Mouse (Mus musculus): ENCODE measurements around the gene Cd276. TPM values are rescaled to one million over a fixed set of nuclear protein-coding genes. Genes with fewer than 3 reads are reported as not detected.
"Not testable (repeated sequence)": the region's sequence is repeated elsewhere in the genome, so short reads cannot be mapped to it uniquely, and the experiment has no call there.

Gene Cd276
- polyA plus RNA-seq, 1 experiment from 2014 or later = 24.5 TPM

- H3K36me3 ChIP-seq (ENCODE audit: control insufficient read depth, insufficient read depth); H3K9me3 ChIP-seq (replicated peaks; ENCODE audit: control insufficient read depth, low read length); H3K4me2 ChIP-seq (ENCODE audit: low read depth, low read length); H3K4me3 ChIP-seq (ENCODE audit: low read length); H3K27me3 ChIP-seq (ENCODE audit: control insufficient read depth, insufficient read depth, low read length); H3K9ac ChIP-seq (ENCODE audit: low read length); ATAC-seq (replicated peaks; ENCODE audit: extremely low read depth, insufficient read depth, low FRiP score): not testable (repeated sequence)
- peak overlapping the region; percentile 94 for H3K27ac ChIP-seq (ENCODE audit: low read length)
- 67% methylated on average over 10 of the region's 10 CpGs for WGBS
- H3K4me1 ChIP-seq (ENCODE audit: control insufficient read depth, insufficient read depth, low read length) = peaks cover 13% of the 10 kb centered on the region
Measured at GRCm38 (mm10) chr9:58580453-58581195, 25.4 kb upstream of the Cd276 start.

GRCm38 (mm10) chr9:58578669-58579068 is 23.4 kb upstream of the Cd276 start:
- 15% methylated on average over 3 of the region's 3 CpGs for WGBS
- H3K36me3 ChIP-seq (ENCODE audit: control insufficient read depth, insufficient read depth) = no peaks in the 10 kb centered on the region
- no peak for ATAC-seq (replicated peaks; ENCODE audit: extremely low read depth, insufficient read depth, low FRiP score)

GRCm38 (mm10) chr9:58571001-58571400 is 15.8 kb upstream of the Cd276 start:
- Histone ChIP-seq H3K27me3 (ENCODE audit: control insufficient read depth, insufficient read depth, low read length) (no peaks in the 10 kb centered on the region), H3K4me3 (ENCODE audit: low read length) (no peak overlapping the region), H3K9ac (ENCODE audit: low read length) (no peak overlapping the region), H3K36me3 (ENCODE audit: control insufficient read depth, insufficient read depth) (no peaks in the 10 kb centered on the region), H3K4me2 (ENCODE audit: low read depth, low read length) (no peak overlapping the region), H3K4me1 (ENCODE audit: control insufficient read depth, insufficient read depth, low read length) (no peaks in the 10 kb centered on the region), H3K9me3 (replicated peaks; ENCODE audit: control insufficient read depth, low read length) (no peaks in the 10 kb centered on the region), H3K27ac (ENCODE audit: low read length) (no peak overlapping the region)
- ATAC-seq (replicated peaks; ENCODE audit: extremely low read depth, insufficient read depth, low FRiP score) = no peak
- 100% methylated on average over 1 of the region's 1 CpGs for WGBS

More at GRCm38 (mm10) chr9:58578669-58579068, 23.4 kb upstream of the Cd276 start:
- Histone ChIP-seq H3K27me3 (ENCODE audit: control insufficient read depth, insufficient read depth, low read length) (no peaks in the 10 kb centered on the region), H3K4me2 (ENCODE audit: low read depth, low read length) (no peak overlapping the region), H3K9me3 (replicated peaks; ENCODE audit: control insufficient read depth, low read length) (no peaks in the 10 kb centered on the region), H3K27ac (ENCODE audit: low read length) (no peak overlapping the region), H3K4me3 (ENCODE audit: low read length) (no peak overlapping the region), H3K9ac (ENCODE audit: low read length) (no peak overlapping the region), H3K4me1 (ENCODE audit: control insufficient read depth, insufficient read depth, low read length) (peaks cover 8% of the 10 kb centered on the region)

GRCm38 (mm10) chr9:58567682-58568081 is 12.4 kb upstream of the Cd276 start:
- H3K4me3 ChIP-seq (ENCODE audit: low read length) = no peak overlapping the region
- H3K4me2 ChIP-seq (ENCODE audit: low read depth, low read length) = no peak overlapping the region
- H3K36me3 ChIP-seq (ENCODE audit: control insufficient read depth, insufficient read depth) = no peaks in the 10 kb centered on the region
- H3K9me3 ChIP-seq (replicated peaks; ENCODE audit: control insufficient read depth, low read length) = no peaks in the 10 kb centered on the region
- no peak overlapping the region for H3K9ac ChIP-seq (ENCODE audit: low read length)
- no peak for ATAC-seq (replicated peaks; ENCODE audit: extremely low read depth, insufficient read depth, low FRiP score)
- no peaks in the 10 kb centered on the region for H3K4me1 ChIP-seq (ENCODE audit: control insufficient read depth, insufficient read depth, low read length)
- H3K27ac ChIP-seq (ENCODE audit: low read length) = no peak overlapping the region
- H3K27me3 ChIP-seq (ENCODE audit: control insufficient read depth, insufficient read depth, low read length) = no peaks in the 10 kb centered on the region

GRCm38 (mm10) chr9:58565945-58566344 is 10.7 kb upstream of the Cd276 start:
- H3K4me2 ChIP-seq (ENCODE audit: low read depth, low read length); ATAC-seq (replicated peaks; ENCODE audit: extremely low read depth, insufficient read depth, low FRiP score); H3K9me3 ChIP-seq (replicated peaks; ENCODE audit: control insufficient read depth, low read length); H3K4me3 ChIP-seq (ENCODE audit: low read length); H3K27ac ChIP-seq (ENCODE audit: low read length); H3K27me3 ChIP-seq (ENCODE audit: control insufficient read depth, insufficient read depth, low read length); H3K4me1 ChIP-seq (ENCODE audit: control insufficient read depth, insufficient read depth, low read length); H3K9ac ChIP-seq (ENCODE audit: low read length); H3K36me3 ChIP-seq (ENCODE audit: control insufficient read depth, insufficient read depth): not testable (repeated sequence)
- 70% methylated on average over 3 of the region's 3 CpGs for WGBS

- WGBS = 53% methylated on average over 3 of the region's 3 CpGs
- no peaks in the 10 kb centered on the region for H3K9me3 ChIP-seq (replicated peaks; ENCODE audit: control insufficient read depth, low read length)
- no peaks in the 10 kb centered on the region for H3K27me3 ChIP-seq (ENCODE audit: control insufficient read depth, insufficient read depth, low read length)
- H3K4me3 ChIP-seq (ENCODE audit: low read length) = no peak overlapping the region
- H3K36me3 ChIP-seq (ENCODE audit: control insufficient read depth, insufficient read depth) = no peaks in the 10 kb centered on the region
- H3K4me1 ChIP-seq (ENCODE audit: control insufficient read depth, insufficient read depth, low read length) = peaks cover 16% of the 10 kb centered on the region
- H3K4me2 ChIP-seq (ENCODE audit: low read depth, low read length) = no peak overlapping the region
- no peak overlapping the region for H3K9ac ChIP-seq (ENCODE audit: low read length)
- no peak overlapping the region for H3K27ac ChIP-seq (ENCODE audit: low read length)
- ATAC-seq (replicated peaks; ENCODE audit: extremely low read depth, insufficient read depth, low FRiP score) = no peak
Measured at GRCm38 (mm10) chr9:58560211-58560610, 5.0 kb upstream of the Cd276 start.

- no peak overlapping the region for H3K27ac ChIP-seq (ENCODE audit: low read length)
- WGBS = 47% methylated on average over 3 of the region's 3 CpGs
- no peak for ATAC-seq (replicated peaks; ENCODE audit: extremely low read depth, insufficient read depth, low FRiP score)
Measured at GRCm38 (mm10) chr9:58557457-58558455, 2.5 kb upstream of the Cd276 start.

GRCm38 (mm10) chr9:58556627-58557026 is 1.4 kb upstream of the Cd276 start:
- no peak overlapping the region for H3K4me2 ChIP-seq (ENCODE audit: low read depth, low read length)

More at GRCm38 (mm10) chr9:58557457-58558455, 2.5 kb upstream of the Cd276 start:
- Histone ChIP-seq H3K4me2 (ENCODE audit: low read depth, low read length) (no peak overlapping the region), H3K9me3 (replicated peaks; ENCODE audit: control insufficient read depth, low read length) (no peaks in the 10 kb centered on the region), H3K36me3 (ENCODE audit: control insufficient read depth, insufficient read depth) (no peaks in the 10 kb centered on the region), H3K4me1 (ENCODE audit: control insufficient read depth, insufficient read depth, low read length) (peaks cover 27% of the 10 kb centered on the region), H3K4me3 (ENCODE audit: low read length) (no peak overlapping the region), H3K27me3 (ENCODE audit: control insufficient read depth, insufficient read depth, low read length) (no peaks in the 10 kb centered on the region), H3K9ac (ENCODE audit: low read length) (no peak overlapping the region)

More at GRCm38 (mm10) chr9:58556627-58557026, 1.4 kb upstream of the Cd276 start:
- no peak overlapping the region for H3K4me3 ChIP-seq (ENCODE audit: low read length)
- H3K36me3 ChIP-seq (ENCODE audit: control insufficient read depth, insufficient read depth) = no peaks in the 10 kb centered on the region
- H3K9ac ChIP-seq (ENCODE audit: low read length) = no peak overlapping the region
- no peak for ATAC-seq (replicated peaks; ENCODE audit: extremely low read depth, insufficient read depth, low FRiP score)
- H3K27me3 ChIP-seq (ENCODE audit: control insufficient read depth, insufficient read depth, low read length) = no peaks in the 10 kb centered on the region
- peaks cover 28% of the 10 kb centered on the region for H3K4me1 ChIP-seq (ENCODE audit: control insufficient read depth, insufficient read depth, low read length)
- WGBS = 31% methylated on average over 7 of the region's 7 CpGs
- H3K27ac ChIP-seq (ENCODE audit: low read length) = peak overlapping the region; percentile 94; the same call in 1 of the 2 replicates
- H3K9me3 ChIP-seq (replicated peaks; ENCODE audit: control insufficient read depth, low read length) = no peaks in the 10 kb centered on the region

Measured in heart, embryonic 16.5 days (tissue).